Mouse (Mus musculus) neutrophil, adult 83 days (primary cell): ENCODE results near the gene Ift46. TPM values are rescaled to one million over a fixed set of nuclear protein-coding genes. Genes with fewer than 3 reads are reported as not detected.

Source experiments
- total RNA-seq, 2 experiments: library from RNA; stranded (reverse); gene quantifications; one replicate each; pipeline ENCODE4 v1.2.4; 2023

Ift46 gene
- 10 to 100 TPM; 22.1 to 26.1 TPM for total RNA-seq

DNA sequence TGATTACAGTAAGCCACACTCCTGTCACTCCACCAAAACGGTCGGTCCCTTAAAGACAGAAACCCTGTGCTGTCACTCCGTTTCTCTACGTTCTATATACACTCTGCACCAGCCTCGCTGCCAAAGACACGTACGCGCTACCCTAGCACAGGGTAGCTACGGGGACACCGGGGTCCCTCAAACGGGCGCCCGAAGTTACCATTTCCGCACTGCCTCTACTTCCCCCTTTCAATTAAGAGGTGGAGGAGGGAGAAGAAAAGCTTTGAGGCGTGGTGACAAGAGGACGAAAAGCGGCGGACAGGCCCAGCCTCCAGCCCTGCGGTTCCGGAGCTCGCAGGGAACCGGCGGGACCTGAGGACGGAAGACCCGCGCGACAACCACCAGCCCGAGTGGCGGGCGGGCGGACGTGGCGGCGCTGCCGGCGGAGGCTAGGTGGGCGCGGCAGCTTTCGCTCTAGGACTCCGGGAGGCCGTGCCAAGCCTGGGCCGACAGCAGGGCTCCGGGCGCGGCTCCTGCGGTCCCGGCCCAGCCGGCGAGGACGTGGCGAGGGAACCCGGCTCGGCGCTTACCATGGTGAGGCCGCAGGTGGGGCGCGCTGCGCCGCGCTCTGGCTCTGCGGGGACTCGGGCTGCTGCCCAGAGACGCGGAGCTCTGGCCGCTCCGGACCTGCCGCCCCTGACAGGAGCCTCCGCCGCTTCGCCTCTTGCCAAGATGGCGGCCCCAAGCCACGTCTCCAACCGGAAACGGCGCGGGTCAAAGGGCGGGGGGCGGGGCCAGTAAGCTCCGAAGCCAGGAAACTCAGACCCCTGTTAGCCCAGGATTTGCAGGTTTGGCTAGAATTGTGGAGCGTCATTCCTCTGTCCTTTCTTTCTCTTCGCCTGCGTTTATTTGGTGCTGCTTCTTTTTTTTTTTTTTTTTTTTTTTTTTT, at the start of gene Ift46, which contains the start of gene Arcn1:
TSS of gene Ift46 (plus strand) at position 808 of the 928 bp plus-strand sequence.
TSS of gene Arcn1 (minus strand) at position 745 of the 928 bp plus-strand sequence.

DNA sequence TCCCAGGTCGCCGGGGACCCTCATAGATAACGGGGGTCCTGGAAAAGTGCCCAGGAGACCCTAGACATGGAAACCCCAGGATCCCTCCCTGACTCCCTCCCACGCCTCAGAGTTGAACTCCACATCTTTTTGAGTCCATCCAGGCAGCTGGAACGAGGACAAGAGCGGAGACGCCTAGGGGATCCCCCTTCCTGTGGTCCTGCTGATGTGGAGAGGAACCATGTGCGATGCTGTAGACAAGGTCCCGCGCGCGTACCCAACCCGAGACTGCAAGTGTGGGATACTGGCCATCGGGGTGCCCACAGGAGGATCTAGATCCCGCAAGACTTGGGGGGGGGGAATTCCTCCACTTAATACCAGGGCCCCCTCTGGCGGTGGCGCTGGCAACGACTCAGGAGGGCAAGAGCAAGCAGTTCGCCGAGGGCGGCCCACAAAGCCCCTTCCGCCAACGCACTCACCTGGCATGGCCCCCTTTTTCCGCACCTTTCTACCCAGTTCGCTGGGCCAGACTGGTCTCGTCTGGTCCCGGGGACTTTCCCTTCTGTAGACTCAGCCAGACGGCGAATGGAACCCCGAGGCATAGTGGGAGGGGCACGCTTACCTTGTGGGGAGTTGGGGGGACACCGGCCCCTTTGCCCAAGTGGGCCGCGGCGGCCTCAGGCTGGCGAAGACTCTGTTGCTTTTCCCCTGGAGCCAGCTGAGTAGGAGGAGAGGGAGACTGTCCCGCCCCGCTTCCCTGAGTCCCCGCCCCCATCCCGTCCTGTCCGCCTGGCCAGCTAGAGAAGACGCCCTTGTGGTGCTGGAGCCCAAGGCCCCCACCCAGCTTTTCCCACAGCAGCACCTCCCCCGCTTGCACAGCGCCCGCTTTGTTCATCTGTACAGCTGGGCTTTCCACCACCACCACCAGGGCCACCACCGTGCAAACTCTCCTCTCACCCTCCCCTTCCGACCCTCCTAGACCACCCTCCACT, 32.9 kb upstream of the Ift46 start, which contains the start of gene Phldb1:
TSS of gene Phldb1 (minus strand) at position 675 of the 971 bp plus-strand sequence.

DNA sequence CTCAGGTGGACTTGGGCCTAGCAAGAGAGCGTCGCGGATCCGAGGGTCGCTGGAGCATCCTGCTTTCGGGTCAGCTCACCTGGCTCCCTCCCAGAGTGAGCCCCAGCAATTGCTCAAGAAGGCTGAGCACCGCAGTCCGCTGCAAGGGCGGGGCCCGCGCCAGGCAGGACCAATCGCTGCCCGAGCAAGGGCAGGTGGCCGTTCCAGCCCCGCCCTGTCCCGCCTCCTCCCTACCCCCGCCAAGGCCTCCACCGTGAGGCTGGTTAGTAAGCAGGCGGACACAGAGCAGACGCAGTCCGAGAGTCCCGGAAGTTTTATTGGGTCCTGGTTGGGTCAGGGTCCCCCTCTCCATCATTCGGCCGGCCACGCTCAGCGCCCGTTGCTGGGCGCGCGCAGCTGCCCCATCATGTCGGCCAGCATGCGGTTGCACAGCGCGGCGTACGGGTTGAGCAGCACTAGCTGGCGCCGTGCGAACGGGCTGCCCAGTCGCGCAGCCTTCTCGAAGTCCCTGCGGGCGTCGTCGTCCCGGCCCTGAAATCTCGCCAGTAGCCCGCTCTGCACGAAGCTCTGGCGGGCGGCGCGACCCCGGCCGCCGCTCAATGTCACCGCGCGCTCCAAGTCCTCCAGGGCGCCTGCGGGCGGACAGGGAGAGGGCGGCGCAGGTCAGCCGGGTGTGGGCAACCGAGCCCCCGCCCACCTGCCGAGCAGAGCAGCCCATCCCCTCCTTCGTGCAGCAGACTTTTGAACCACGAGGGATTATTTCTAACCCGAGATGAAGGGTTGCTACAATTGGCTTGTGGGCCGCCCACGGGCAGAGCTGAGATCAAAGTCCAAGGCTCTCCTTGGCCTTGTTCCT, 31.6 kb downstream of the Ift46 start, which contains the start of gene Tmem25:
TSS of gene Tmem25 (minus strand) at position 206 of the 856 bp plus-strand sequence.

DNA sequence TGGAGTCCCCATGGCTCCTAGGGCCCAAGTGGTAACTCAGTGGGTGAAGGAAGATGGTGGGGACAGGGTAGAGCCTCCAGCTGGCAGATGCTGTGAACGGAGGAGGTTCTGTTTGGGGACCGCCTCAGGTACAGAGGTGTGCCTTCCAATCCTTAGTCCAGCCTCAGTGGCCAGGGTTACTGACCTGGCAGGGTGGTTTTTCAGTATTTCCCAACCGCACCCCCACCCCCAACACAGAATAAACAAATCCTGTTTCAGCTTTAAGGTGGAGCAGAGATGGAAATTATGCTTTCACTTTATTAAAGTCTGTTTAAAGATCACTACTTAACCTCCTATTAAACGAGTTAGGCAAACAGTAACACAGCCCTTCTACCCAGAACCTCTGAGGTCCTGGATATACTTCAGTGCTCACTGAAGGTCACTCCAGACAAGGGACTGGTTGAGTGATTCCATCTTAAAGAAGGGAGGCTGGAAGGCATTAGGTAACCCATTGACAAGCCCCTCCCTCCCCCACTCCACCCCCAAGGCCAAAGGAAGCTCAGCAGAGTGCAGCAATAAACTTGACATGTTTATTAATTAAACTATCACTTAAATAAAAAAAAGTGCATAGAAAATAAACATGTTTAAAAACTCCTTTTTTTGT, 35.2 kb downstream of the Ift46 start, which contains the start of gene Ttc36:
TSS of gene Ttc36 (minus strand) at position 265 of the 643 bp plus-strand sequence.

Other genes starting within 250 kb of the Ift46 start
- gene Cxcr5, start 206.0 kb upstream of the Ift46 start, total RNA-seq = under 1 TPM; 0.46 to 0.77 TPM
- gene Ddx6, start 163.0 kb upstream of the Ift46 start, total RNA-seq = 100 to 1,000 TPM; 108 to 128 TPM
- gene Treh, start 94.7 kb upstream of the Ift46 start, total RNA-seq = not detected
- gene Phldb1, start 32.7 kb upstream of the Ift46 start, total RNA-seq = 1 to 10 TPM; 1.3 to 1.5 TPM
- 10 to 100 TPM; 79.7 to 81.0 TPM for gene Arcn1, start 63 bp upstream of the Ift46 start, total RNA-seq
- gene Tmem25, start 31.4 kb downstream of the Ift46 start, total RNA-seq = under 1 TPM; 0.18 to 0.71 TPM
- under 1 TPM; 0.64 to 0.81 TPM for gene Ttc36, start 35.2 kb downstream of the Ift46 start, total RNA-seq
- 10 to 100 TPM; 38.1 to 46.8 TPM for gene Kmt2a, start 113.4 kb downstream of the Ift46 start, total RNA-seq
- 100 to 1,000 TPM; 161 to 170 TPM for gene Atp5l, start 152.8 kb downstream of the Ift46 start, total RNA-seq
- gene Ube4a, start 197.7 kb downstream of the Ift46 start, total RNA-seq = 10 to 100 TPM; 69.0 to 81.5 TPM
- 1 to 10 TPM in 1 of 2 experiments, under 1 TPM in 1; 0.81 to 1.1 TPM for gene Cd3g, start 212.5 kb downstream of the Ift46 start, total RNA-seq
- gene Cd3d, start 213.9 kb downstream of the Ift46 start, total RNA-seq = 100 to 1,000 TPM; 108 to 125 TPM
- gene Cd3e, start 241.7 kb downstream of the Ift46 start, total RNA-seq = 1 to 10 TPM in 1 of 2 experiments, under 1 TPM in 1; 0.86 to 1.1 TPM